In genomic region chr8:108730907-108731440, GRCm38 (mm10) we compare ENCODE assay signal across 13 mouse cellular contexts.
"Had no signal": no experiment of that assay in that cellular context is flagged by ENCODE, and none has a peak within 500 bp of the region (broad histone marks: within the 10 kb centered on the region; RNA-seq: fewer than 3 reads in every experiment).

No protein-coding gene starts in this region.

- H3K36me3 ChIP-seq: limb, embryonic 15.5 days; liver, embryonic 12.5 days; midbrain, embryonic 13.5 days had no signal

- H3K27me3 ChIP-seq: limb, embryonic 15.5 days; liver, embryonic 12.5 days; midbrain, embryonic 13.5 days had no signal

- H3K27ac ChIP-seq: left cerebral cortex, adult 2 months; limb, embryonic 15.5 days; liver, embryonic 12.5 days; midbrain, embryonic 13.5 days had no signal

- H3K9ac ChIP-seq: limb, embryonic 15.5 days; liver, embryonic 12.5 days had no signal

- ATAC-seq: intestine, postnatal 0 days; liver, embryonic 12.5 days; midbrain, embryonic 13.5 days had no signal

- H3K9me3 ChIP-seq: limb, embryonic 15.5 days; liver, embryonic 12.5 days; midbrain, embryonic 13.5 days had no signal

- H3K4me3 ChIP-seq: left cerebral cortex, adult 2 months; limb, embryonic 15.5 days; liver, embryonic 12.5 days; midbrain, embryonic 13.5 days; myocyte had no signal

- H3K4me2 ChIP-seq: limb, embryonic 15.5 days; liver, embryonic 12.5 days; midbrain, embryonic 13.5 days had no signal

- DNase-seq: kidney, adult 9 months; kidney, postnatal 14 days; retina, postnatal 1 day; right cerebral cortex, postnatal 4 days; spleen, adult 18-20 months; thymus, adult 18-20 months; thymus, postnatal 14 days had no signal
